Mouse (Mus musculus) kidney, postnatal 14 days (tissue): ENCODE data around the gene Gse1.

Experiments
- DNase-seq: peaks from one replicate; pipeline ENCODE4 v3.0.0; 2022; ENCODE audit warnings: mixed read lengths

The Gse1 gene

GRCm38 (mm10) chr8:120463918-120464584 is 235.8 kb downstream of the Gse1 start:
- DNase-seq: no peak

GRCm38 (mm10) chr8:120464585-120464937 is 236.3 kb downstream of the Gse1 start:
- no peak for DNase-seq

DNA sequence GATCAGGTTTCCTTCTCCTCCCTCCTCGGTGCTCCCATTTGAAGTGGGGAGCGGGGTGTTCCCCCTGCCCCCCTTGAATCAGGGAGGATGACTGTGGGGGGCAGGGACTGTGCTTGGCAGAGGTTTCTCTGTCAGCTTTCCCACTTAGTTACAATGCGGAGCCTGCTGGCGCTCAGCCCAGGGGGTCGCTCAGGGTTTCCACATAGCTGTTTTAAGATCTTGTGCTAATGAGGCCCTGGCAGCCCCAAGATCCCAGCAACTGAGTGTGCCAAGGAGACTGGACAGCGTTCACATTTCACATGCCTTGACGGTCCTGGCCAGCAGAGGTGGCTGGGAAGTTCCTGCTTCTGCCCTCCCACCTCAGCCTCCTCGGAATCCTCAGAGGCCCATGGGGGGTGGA is 237.5 kb downstream of the Gse1 start:
- DNase-seq: peak; percentile 65

DNA sequence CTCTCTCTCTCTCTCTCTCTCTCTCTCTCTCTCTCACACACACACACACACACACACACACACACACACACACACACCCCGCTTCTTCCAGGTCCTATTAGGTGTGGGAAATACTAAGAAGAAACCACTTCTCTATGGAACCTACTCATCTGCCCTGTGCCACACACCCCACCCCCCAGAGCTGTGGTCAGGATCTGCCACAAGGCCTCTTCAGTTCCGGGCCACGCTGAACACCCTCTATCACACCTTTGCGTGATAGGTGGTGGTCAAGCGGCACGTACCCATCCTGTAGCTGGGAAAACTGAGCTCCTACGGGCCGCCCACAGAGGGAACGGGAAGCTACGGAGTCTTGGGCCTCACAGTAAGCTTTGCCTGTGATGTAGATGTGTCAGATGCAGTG is 238.0 kb downstream of the Gse1 start:
- DNase-seq: no peak

DNA sequence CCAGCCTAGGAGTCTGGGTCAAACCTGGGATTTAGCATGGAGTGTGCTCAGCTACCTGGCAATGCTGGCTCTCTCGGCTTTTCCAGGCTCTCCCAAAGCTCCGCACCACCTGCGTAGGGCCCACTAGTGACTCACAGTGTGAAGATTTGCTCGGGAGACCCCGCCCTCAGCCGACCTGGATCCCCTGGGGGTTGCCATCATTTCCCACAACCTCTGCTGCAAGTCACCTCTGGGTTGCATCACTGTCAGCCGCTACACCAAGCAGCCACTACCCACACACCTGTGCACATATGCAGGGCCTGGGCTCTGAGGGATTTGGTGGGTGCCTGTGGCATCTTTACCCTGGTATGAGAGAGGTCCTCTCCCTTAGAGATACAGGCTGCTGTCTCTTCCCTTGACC is 239.3 kb downstream of the Gse1 start:
- no peak for DNase-seq

DNA sequence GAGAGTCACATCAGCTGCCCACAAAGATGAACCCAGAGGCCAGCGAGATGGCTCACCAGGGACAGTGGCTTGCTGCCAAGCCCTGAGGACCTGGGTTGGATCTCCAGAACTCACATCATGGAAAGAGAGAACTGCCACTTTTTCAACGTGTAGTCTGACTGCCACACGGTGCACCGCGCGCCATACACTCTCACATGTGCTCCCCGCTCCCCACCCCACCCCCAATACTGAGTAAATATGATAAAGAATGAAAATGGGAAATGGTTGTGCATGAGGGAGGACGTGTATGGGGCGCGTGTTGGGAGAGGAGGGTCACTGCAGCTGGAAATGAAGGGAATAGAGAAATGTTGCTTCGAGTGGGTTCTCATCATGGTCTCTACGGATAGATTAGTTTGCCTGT is 241.9 kb downstream of the Gse1 start:
- DNase-seq: no peak

DNA sequence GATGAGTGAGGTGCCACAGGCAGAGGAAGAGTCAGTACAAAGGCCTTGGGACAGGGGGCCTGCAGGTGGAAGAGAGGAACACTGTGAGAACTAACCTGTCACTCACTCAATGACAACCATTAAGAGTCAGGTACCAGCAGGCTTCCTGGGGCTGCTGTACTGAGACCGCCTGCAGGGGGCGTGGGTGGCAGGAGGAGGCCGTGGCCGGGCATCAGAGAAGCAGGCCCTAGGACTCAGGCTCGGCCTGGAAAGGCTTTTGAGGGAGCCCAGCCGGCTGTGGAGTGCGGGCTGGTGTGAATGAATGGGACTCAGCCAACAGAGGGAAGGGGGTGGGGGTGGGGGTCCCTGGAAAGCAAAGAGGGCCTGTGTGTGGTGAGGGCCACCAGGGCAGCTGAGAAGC is 242.9 kb downstream of the Gse1 start:
- no peak for DNase-seq

DNA sequence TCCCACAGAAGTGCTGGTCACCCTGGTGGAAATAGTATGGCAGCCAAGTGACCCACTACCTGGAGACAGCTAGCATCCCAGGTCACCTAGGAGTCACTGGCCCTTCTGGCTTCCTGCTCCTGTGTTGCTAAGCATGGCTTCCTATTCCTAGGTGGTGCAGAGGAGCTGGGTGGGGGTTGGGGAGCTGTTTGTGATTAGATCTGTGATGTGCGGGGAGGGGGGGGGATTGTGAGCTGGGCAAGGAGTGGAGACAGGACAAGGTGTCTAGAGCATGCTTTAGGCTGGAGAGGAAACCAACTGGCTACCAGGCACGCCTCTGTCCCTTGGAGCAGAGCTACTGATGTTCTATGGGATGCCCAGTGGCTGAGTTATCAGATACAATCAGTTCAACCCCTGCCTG is 243.5 kb downstream of the Gse1 start:
- DNase-seq: no peak

DNA sequence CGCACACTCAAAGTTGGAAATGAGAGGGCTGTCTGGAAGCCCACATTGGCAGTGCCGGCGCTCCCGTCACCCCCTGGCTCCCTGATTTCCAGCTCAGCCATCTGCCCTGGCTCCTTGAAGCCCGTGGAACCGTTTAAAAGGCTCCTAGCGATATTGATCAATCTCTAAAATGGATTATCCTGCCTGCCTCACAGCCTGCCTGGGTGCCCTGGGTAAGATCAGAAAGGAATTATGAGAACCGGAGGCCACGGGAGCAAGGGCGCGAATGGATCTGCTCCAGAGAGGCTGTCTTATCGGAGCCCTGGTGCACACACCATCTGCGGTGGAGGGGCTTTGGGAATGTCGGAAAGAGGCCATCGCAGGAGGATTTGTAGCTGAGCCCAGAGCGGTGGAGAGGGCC is 244.0 kb downstream of the Gse1 start:
- no peak for DNase-seq

DNA sequence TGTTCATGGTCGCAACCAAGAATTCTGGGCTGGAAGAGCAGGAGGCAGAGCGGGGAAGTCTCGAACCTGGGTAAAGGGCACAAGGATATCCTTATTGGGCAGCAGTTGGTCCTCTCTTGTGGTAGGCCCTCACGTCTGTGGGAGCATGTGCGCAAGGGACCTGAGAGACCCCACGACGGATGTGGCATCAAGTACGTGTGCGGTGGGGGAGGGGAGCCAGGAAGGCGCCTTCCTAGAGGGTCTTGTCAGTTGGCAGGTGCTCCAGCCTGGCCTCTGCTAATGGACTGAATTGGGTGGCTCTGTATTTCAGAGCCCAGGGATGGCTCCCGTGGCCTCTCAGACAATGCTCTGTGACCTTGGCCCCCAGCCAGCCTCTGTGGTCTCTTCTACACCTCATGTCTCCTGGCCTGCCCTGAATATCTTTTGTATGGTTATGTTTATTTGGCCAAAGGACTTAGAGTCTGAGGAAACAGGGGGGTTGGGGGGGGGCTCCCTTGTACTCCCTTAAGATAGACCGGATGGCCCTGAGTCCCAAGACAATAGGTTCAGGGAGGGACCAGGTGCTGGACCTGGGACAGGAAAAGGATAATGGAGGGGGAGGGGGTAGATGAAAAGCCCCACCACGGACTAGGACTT is 245.6 kb downstream of the Gse1 start:
- DNase-seq: peak; percentile 79

DNA sequence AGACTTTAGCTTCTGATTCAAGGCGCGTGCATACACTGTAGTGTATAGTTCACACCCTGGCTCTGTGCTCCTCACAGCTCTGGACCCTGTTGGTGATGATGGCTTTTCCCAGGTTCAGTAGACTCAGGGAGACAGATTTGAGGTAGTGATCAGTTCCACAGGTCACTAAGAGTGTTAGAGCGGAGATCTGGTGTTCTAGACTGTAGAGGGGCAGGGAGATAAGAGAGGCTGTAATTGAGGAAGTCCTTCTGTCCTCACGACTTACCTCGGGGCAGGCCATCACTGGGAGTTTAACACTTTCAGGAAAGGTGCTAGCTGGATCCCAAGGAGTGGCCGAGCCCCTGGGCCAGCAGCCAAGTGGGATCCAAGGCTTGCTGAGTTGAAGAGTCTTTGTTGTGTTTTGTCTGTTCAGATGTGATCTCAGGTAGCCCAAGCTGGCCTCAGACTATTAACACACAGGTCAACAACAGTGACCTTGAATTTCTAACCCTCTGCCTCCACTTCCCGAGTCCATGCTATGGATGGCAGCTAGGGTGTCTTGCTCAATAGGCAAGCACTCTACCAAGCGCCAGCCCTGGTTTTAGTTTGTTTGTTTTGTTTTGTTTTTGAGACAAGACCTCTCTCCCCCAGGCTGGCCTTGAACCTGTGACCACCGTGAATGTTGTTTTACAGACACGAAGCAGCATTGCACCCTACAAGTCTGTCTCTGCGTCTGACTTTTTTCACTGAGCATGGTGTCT is 246.4 kb downstream of the Gse1 start:
- DNase-seq: no peak

GRCm38 (mm10) chr8:120475462-120476201 is 247.4 kb downstream of the Gse1 start:
- no peak for DNase-seq

DNA sequence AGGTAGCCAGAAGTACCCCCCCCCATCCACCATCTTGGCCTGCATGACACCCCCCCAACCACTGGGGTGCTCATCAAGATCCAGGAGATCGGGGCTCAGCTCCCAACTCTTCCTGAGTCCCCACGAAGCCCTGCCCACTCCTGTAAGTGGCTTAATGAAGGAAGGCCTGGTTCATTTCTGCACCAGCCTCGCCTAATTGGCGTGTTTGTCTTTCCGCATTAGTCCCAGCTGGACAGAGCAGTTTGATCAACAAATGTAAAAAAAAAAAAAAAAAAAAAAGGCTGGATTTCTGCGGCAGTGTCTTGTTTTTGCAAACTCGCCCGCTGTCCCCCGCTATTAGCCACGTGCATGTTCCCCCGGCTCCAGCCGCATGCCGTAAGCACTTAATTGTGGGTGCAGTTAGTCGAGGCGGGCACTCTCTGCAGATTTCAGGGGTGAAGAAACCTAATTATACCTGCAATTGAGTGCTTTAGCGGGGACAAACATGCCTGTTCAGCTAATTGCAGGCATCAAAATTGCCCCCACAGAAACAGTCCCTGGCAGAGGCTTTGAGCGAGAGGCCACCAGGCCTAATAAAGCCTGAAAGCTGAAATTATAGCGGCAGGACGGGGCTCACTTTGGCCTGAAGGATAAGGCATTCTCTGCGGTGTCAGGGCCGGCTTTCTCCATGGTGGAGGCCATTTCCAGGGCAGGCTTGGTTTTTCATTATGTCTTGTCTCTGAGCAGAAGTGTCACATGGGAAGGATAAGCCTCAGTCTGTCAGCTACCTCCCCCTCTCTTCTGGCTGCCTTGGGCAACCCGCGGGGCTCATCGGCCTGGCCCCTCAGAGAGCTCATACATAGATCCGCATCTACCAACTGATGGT is 248.7 kb downstream of the Gse1 start:
- no peak for DNase-seq

DNA sequence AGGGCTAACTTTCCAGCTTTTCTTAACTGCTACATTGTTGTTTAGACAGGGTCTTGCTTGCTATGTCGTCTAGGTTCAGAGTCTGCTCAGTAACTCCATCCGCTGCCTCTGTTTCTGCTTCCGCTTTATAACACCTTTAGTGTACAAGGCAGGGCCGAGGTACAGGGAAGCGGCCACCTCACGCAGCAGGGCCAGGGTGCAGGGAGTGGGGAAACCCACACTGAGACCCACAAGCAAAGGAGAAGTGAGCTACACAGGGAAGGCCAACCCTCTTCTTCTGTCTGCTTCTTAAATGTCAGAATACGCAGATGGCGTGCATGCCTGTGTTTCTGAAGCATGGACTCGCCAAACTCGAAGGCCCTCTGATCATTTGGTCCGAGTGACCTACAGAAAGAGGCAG is 250.5 kb downstream of the Gse1 start:
- no peak for DNase-seq

- no peak for DNase-seq
Measured at GRCm38 (mm10) chr8:120479691-120480090, 251.4 kb downstream of the Gse1 start.

- no peak for DNase-seq
Measured at GRCm38 (mm10) chr8:120482015-120482689, 253.9 kb downstream of the Gse1 start.

GRCm38 (mm10) chr8:120484460-120484859 is 256.2 kb downstream of the Gse1 start:
- no peak for DNase-seq

- no peak for DNase-seq
Measured at GRCm38 (mm10) chr8:120485116-120485515, 256.9 kb downstream of the Gse1 start.

GRCm38 (mm10) chr8:120485551-120486476 is 257.6 kb downstream of the Gse1 start:
- no peak for DNase-seq

GRCm38 (mm10) chr8:120486477-120487376 is 258.5 kb downstream of the Gse1 start:
- peak; percentile 62 for DNase-seq
